Mouse (Mus musculus): ENCODE measurements at regions not wholly inside any gene's neighbourhood (a gene's known extent, or its start where the extent isn't known, plus 50 kb on each side); places are given as distances from the start of the nearest gene placed in this dataset.
A peak's percentile ranks its signal among the peaks of the same experiment; 100 is the strongest.

DNA sequence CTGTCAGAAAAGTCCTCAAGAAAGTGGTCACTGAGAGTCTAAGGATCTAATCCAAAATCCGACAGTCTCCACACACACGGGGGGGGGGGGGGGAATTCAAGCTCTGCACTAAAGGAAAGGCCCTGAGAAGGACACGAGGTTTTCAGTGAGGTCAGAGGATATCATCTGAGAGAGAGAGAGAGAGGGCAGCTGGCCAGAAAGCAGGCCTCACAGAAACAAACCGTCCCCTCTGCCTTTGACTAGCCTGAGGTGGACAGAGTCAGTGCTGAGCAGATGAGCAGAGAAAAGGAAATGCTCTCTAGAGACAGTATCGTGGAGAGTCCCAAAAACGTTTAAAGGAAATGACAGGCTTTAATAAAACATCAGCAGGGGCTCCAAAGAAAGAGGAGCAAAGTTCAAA lies 282.0 kb downstream of the Gm49356 start:
- DNase-seq: no peak

GRCm38 (mm10) chr15:59173452-59174245 lies 284.6 kb downstream of the Gm49356 start:
- no peak for DNase-seq

GRCm38 (mm10) chr15:59174246-59174751 lies 285.2 kb downstream of the Gm49356 start:
- DNase-seq: peak; percentile 30 to 57

GRCm38 (mm10) chr15:59174893-59175531 lies 285.9 kb downstream of the Gm49356 start:
- no peak for DNase-seq

GRCm38 (mm10) chr15:59180076-59180475 lies 291.0 kb downstream of the Gm49356 start:
- no peak for DNase-seq

- DNase-seq: peak; percentile 32 to 55
Observed at GRCm38 (mm10) chr15:59184461-59184860, 295.4 kb downstream of the Gm49356 start.

DNA sequence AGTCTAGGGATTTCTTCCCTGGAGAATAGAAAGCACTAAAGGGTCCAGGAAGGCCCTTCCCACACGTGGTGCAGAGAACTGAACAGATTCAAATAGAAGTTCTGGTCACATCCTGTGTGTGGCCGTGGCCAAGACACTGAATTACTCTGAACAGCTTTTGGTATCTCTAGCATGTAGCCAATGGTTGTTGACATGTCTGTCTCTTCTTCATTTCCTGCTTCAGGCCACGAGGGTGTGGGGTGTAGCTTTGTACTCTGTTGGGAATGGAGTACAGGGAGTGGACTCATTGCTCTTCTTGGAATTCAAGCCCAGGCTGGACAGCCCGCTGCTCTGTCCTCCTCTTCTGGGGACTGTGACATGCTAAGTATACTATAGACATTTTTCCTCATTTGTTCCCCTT lies 298.5 kb downstream of the Gm49356 start:
- no peak for DNase-seq

DNA sequence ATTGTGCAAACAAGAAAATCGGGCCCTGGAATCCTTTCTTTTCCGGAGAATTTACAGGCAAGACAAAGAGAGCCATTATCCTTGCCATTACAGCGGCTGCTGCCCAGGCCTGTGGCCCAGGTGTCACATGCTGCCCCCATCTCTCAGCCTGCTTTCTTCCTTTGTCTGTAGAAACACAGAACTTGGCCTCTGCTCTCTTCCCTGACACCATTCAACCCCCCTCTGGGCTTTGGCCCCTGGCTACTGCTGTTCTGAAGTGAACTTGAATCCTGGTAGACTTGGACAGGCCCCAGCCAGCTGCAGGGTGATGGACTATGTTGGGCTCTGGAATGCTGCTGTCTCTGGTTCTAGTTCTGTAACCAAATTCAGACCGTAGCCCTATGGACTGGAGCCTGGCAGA lies 299.3 kb downstream of the Gm49356 start:
- no peak for DNase-seq

DNA sequence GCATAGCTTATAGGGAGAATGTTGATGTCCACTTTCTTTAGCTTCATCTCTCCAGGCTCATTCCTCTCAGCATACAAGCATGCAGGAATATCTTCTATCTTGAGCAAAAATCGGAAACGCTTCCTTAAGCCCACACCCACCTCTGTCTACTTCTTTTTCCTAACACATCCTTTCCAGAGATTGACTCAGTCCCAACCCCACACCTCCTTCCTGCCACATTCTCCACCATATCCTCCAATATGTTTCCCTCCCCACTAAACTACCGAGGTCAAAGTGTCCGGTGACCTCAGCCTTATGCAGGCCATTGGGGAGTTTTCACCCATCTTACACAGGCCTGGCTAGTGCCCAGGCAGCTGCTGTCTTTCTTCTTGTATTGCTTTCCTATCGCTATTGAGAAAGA lies 301.4 kb downstream of the Gm49356 start:
- DNase-seq: no peak

DNA sequence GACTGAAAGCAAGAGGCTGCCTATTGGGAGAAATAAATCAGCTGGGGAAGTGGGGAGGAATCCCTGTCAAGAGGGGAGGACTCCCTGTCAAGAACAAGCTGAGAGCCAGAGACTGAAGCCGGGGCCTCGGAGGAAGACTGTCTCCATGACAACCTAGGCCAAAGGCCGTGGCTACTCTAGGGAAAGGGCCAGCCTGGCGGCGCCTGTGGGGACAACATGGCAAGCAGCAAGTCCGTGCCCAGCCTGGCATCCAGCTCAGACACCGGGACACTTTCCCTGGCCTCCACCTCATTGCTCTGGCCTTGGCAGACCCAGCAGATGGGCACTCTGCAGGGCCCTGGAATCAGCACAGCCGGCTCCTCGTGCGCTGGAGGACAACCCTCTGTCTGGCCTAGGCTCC lies 305.3 kb downstream of the Gm49356 start:
- peak; percentile 43 to 45 for DNase-seq

DNA sequence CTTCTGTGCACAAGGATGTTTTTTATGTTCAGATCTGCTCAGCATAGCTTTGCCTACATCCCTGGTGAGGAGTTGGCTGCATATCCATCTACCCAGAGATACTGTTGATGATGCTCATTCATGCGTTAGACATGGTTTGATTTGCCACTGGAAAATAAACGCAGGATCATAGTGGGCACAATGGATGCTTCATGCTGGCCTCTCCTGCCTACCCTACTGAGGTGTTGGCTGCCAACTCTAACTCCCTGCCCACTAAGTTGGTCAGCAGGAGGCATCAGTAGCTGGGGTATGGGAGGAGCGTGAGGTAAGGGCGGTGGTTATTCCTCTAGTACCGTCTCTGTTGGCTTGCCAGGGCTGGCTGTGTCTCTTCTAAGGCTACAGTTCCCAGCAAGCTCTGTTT lies 307.3 kb downstream of the Gm49356 start:
- no peak for DNase-seq

DNA sequence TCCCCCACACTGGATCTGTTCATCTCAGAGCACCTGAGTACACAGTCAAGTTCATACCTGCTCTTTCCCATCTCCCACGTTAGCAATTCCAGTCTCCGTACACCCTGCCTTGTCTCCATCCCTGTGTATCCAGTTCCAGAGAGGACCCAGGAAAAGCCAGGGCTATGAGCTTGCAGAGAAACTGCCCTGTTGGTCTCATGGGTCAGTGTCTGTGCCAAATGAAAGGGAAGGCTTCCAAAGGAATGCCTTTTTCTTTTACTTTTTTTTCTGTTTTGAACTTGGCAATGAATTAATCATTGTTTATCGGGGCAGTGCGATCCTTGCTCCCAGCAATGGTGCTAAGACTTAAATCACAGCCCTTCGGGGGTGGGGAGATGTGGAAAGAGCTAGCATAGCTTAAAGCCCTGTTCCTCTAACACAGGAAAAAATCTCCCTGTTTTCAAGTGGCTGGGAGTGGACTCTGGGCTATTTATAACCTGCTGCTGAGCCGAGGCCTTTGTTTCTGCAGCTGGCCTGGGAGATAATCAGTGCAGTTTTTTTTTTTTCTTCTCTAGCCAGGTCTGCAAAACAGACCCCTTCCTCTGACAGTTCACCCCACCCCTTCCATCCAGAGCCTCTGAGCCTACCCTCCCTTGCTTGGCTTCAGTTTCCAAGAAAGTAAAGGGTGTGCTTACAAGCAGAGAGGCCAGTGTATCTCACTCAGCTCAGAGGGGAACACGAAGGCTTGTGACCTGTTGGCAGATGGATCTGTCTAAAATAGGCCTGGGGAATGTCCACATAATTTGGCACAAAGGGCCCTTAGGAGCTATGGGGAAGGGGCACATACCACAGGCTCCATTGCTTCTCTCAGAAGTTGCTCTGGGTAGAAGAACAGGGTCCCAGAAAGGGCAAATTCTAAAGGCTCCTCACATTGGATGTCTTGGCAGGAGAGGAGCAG lies 308.6 kb downstream of the Gm49356 start:
- DNase-seq: peak; percentile 70 to 81

DNA sequence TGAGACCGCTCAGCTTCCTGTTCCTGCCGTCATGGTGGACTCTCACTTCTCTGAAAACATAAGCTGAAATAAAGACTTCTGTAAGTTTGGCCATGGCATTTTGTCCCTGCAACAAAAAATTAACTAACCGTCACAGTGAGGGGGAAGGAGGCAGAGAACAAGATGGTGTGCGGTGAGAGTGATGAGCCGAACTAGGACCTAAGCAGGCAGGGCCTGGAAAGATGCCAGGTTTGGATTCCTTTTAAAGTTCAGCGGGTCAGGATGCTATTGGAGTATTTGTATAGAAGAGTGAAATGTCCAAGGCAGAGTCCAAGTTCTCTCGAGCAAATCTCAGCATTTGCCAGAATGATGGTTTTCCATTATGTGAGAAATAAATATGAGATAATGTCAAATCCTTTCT lies 312.3 kb downstream of the Gm49356 start:
- no peak for DNase-seq

DNA sequence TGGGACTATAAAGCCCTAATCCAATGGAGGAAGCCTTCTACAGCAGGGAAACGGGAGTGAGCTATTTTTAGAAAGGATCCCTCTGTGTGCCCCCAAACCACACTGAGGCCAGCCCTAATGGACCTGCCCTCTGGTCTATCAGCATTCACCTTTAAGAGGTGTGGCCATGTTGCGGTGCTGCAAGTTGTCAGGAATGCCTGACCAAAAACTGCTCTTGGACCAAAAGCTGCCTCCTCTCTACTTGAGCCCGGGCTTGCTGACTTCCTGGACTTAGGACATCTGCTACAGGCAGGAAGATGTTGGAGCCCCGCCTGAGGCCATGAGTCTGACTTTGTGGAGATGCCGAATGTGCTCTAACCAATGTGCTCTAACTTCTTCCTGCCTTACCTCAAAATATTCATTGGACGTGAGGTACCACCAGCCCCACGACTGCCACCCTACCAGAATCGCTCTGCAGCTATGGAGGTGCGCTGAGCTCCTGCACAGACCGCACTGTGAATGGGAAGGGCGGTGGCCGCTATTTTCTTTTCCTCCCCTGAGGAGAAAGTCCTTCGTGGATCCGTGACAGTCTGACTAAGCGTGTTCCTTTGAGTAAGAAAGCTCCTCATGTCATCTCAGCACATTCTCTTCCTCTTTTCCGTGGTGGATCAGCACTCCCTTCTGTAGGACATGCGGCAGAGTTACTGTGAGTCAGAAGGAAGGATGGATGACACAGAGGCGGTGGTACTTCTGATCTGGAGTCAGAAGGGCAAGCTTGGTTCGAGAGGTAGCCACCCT lies 313.0 kb downstream of the Gm49356 start:
- DNase-seq: no peak

- no peak for DNase-seq
Observed at GRCm38 (mm10) chr15:59203097-59203849, 314.2 kb downstream of the Gm49356 start.

DNA sequence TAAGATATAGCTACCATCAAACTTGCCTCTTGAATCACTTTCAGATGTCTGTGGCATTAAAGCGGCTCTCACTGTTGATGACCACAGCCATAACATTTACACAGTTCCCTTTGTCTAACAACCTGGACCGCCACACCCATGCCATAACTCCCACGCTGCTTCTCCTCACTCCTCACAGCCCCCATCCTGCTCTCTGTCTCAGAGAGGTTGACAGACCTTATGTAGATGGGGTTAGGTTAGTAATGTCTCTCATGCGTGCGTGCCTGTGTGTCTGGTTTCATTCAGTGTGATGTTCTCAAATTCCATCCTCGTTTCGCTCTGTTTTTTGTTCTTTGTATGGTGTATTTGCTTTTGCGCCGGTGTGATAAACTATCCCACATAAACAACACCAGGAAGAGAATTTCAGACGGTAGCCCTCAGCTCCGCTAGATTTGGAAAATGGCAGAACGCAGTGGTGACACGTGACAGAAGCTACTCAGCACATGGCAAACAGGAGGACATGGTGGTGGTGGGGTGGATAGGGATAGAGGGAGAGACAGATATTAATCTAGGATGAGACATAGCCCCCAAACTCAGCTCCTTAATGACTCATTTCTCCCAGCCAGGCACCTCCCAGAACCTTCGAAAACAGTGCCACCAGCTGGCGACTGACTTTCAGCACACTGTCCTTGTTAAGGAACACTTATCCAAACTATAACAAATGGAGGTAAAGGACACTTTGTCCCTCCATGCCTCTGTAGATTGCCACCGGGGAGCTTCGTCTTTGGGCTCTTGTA lies 314.9 kb downstream of the Gm49356 start:
- peak; percentile 32 to 41 for DNase-seq

DNA sequence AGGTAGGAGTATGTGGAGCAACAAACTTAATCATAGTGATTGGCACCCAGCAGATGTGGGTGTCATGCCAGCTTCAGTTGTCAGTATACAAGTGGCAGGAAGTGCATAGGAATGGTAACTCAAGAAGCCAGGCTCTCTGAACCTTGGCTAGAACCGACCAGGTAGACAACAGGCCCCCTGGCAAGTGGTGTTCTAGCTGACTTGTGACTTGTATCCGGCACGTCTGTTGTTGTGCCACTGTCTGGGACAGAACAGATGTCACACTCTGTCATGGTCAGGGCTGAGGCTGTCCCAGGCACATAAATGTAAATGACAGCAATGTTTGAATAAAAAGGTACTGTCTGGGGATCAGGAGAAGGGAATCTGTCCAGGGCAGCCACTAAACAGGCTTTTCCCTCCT lies 316.0 kb downstream of the Gm49356 start:
- DNase-seq: no peak

DNA sequence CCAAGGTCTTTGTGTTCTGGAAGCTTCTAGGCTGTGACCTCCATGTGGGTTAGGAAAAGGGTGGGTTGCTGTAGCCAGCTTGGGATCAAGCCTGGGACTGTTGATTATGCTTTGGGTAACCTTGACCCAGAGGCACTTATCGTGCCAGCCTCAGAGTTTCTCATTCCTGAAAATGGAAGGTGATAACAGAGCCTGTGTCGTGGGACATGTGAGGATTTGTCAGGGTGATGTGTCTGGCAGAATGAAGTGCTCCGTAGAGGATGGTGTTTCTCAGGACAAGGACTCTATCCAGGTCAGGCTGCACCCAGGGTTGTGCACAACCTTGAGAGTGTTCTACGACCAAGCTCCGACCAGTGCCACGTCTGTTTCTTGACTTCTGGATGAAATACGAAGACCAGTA lies 316.4 kb downstream of the Gm49356 start:
- DNase-seq: no peak

GRCm38 (mm10) chr15:59206636-59207035 lies 317.5 kb downstream of the Gm49356 start:
- DNase-seq: no peak

- DNase-seq: no peak
Observed at GRCm38 (mm10) chr15:59207976-59208375, 318.9 kb downstream of the Gm49356 start.

- DNase-seq: no peak
Observed at GRCm38 (mm10) chr15:59212362-59212761, 323.3 kb downstream of the Gm49356 start.
